Mouse (Mus musculus) forebrain, embryonic 13.5 days (tissue): ENCODE results near the gene Cend1. TPM values are rescaled to one million over a fixed set of nuclear protein-coding genes. Genes with fewer than 3 reads are reported as not detected.
"Not testable (repeated sequence)": the region's sequence is repeated elsewhere in the genome, so short reads cannot be mapped to it uniquely, and the experiment has no call there.

ENCODE experiments used
- ATAC-seq: fragments of 200-750 bp; cut with Nextera tagmentation; 2 replicates; pipeline ENCODE4 v1.8.0; 2017
- H3K27ac ChIP-seq: fragments of 300-500 bp; sonication (generic); 2 replicates; pipeline ENCODE4 v1.5.1; 2015; ENCODE audit warnings: inconsistent platforms, mild to moderate bottlenecking, moderate library complexity
- H3K27me3 ChIP-seq: fragments of 300-500 bp; sonication (generic); 2 replicates; pipeline ENCODE4 v1.6.1; 2015; ENCODE audit warnings: mild to moderate bottlenecking, inconsistent platforms
- H3K36me3 ChIP-seq: fragments of 300-500 bp; sonication (generic); 2 replicates; pipeline ENCODE4 v1.6.1; 2015; ENCODE audit warnings: mild to moderate bottlenecking, inconsistent platforms; ENCODE audit not compliant: poor library complexity, severe bottlenecking
- H3K4me1 ChIP-seq: fragments of 300-500 bp; sonication (generic); 2 replicates; pipeline ENCODE4 v1.6.1; 2015; ENCODE audit warnings: inconsistent platforms
- H3K4me2 ChIP-seq: fragments of 300-500 bp; sonication (generic); 2 replicates; pipeline ENCODE4 v1.6.1; 2015; ENCODE audit warnings: inconsistent platforms, mild to moderate bottlenecking, moderate library complexity
- H3K4me3 ChIP-seq: fragments of 300-500 bp; sonication (generic); 2 replicates; pipeline ENCODE4 v1.5.1; 2015; ENCODE audit warnings: mild to moderate bottlenecking, inconsistent platforms
- H3K9ac ChIP-seq: fragments of 300-500 bp; sonication (generic); 2 replicates; pipeline ENCODE4 v1.6.1; 2015; ENCODE audit warnings: mild to moderate bottlenecking, inconsistent platforms
- H3K9me3 ChIP-seq: fragments of 300-500 bp; sonication (generic); replicated peaks from 2 replicates; pipeline ENCODE4 v1.6.1; 2016; ENCODE audit warnings: inconsistent platforms
- WGBS: fragments of 180-500 bp; shearing (Covaris S2); methylation state at CpG from one replicate; pipeline ENCODE4 v1.1.7; 2015; 5-methylcytosine and 5-hydroxymethylcytosine counted together
- polyA plus RNA-seq: library from polyadenylated mRNA; unstranded; fragments of >200 nt; fragmentation: Nextera tagmentation; extraction: Ambion mirVana; gene quantifications from 2 replicates; pipeline ENCODE4 v1.2.1, GENCODE M21; 2015

Cend1 gene
- polyA plus RNA-seq, 1 experiment from 2014 or later = 27.5 TPM

DNA sequence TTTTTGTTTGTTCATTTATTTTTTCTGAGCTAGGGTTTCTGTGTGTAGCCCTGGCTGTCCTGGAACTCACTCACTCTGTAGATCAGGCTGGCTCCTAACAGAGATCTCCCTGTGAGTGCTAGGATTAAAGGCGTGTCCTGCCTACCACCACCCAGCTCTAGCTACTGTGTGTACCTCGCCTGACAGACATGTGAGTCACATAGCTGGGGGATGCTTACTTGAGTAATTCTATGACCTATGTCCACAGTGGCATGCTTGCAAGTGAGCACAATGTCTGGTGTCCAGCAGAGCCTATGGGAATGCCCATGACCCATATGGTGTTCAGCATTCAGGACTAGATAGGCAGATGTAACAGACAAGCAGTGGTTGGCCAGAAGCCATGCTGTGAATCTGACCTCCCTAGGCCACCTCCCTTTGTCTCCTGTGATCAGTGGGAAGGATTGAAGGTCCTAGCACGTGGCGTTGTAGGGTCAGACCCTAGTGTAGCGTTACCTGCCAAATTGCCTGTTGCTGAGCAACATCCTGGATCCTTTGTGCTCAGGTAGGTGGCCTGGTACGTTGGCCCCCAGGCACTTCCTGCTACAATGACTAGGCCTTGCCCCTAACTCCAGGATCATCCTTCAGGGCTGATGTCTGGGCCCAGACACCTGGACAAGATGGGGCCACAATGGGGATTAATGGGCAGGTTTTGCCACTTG is 13.0 kb downstream of the Cend1 start:
- ATAC-seq = no peak
- H3K27me3 ChIP-seq = peaks cover 3% of the 10 kb centered on the region; the same call in 1 of the 2 replicates
- no peak overlapping the region for H3K4me2 ChIP-seq
- no peak overlapping the region for H3K4me3 ChIP-seq
- 77% methylated on average over 6 of the region's 6 CpGs for WGBS
- no peaks in the 10 kb centered on the region for H3K9me3 ChIP-seq
- H3K4me1 ChIP-seq = peaks cover 15% of the 10 kb centered on the region
- H3K9ac ChIP-seq = 0 out of 2 replicates have a peak overlapping the region, but pooled peaks have one; percentile 2
- H3K27ac ChIP-seq = no peak overlapping the region
- no peaks in the 10 kb centered on the region for H3K36me3 ChIP-seq

DNA sequence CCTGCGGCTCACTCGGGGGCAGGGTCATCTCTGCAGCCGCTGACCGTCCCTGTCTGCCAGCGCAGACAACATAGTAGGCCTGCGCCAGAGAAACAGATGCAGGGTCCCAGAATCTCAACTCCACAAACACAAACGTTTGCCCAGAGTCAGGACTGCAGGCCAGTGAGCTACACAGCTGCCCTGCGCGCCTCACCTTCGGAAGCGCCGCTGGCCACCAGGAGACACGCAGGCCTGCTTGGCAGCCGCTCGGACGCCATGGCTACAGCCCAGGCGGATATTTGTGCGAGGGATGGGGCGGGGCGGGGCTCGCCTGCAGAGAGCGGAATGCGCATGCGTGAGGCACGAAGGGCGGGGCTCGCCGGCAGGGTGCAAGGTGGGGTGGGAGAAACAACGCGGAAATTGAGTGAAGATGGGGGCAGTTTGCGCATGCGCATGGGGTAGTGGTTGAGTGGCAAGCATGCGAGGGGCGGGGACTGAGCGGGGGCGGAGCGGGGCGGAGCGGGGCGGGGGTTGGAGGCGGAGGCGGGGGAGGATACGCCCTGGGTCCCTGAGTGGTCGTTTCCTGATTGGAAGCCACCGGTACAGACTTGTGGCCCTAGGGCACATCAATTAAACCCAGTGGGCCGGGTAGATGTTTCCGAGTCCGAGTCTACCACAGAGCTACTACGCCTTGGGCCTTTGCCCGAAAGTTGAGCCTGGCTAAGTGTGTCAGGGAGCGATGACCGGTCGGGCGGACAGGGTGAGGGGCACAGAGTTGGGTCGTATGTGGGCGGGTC is 15.3 kb downstream of the Cend1 start, which contains the start of gene Gatd1:
Gatd1 (minus strand) TSS at position 328 of the 776 bp plus-strand sequence.
- H3K4me1 ChIP-seq = peaks cover 20% of the 10 kb centered on the region
- ATAC-seq = peak; percentile 89
- under 1% methylated on average over 55 of the region's 56 CpGs for WGBS

DNA sequence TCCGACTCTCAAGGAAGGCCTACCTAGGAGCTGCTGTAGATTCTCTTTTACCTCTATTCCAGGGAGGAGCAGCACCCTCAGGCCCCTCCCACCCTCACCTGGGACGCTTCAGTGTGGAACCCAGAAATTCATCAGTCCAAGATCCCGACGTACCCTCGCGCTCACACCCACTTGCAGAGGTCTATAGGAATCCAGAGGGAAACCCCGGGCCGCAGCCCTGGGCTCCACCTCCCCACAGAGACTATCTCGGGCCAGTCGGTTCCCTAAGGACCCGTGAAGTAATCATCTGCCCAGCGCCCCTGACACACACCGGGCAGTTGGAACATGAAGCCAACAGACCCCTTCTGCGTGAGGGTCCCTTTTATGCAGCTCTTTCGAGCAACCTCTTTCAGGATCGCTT is 16.0 kb downstream of the Cend1 start:
- Histone ChIP-seq H3K9me3 (no peaks in the 10 kb centered on the region), H3K4me3 (peak overlapping the region; percentile 77), H3K4me2 (peak overlapping the region; percentile 96), H3K27ac (peak overlapping the region; percentile 81), H3K36me3 (peaks cover 24% of the 10 kb centered on the region), H3K4me1 (peaks cover 22% of the 10 kb centered on the region), H3K9ac (peak overlapping the region; percentile 91), H3K27me3 (peaks cover 1% of the 10 kb centered on the region; the same call in 1 of the 2 replicates)
- WGBS = 3% methylated on average over 16 of the region's 16 CpGs
- ATAC-seq = no peak

More for the DNA sequence above, 15.3 kb downstream of the Cend1 start, which contains the start of gene Gatd1:
- Histone ChIP-seq H3K4me3 (peak within 1 kb of the TSS; percentile 77), H3K27me3 (peaks cover 3% of the 10 kb centered on the region; the same call in 1 of the 2 replicates), H3K27ac (peak within 1 kb of the TSS; percentile 81), H3K9ac (peak within 1 kb of the TSS; percentile 91), H3K4me2 (peak within 1 kb of the TSS; percentile 96), H3K9me3 (no peaks in the 10 kb centered on the region), H3K36me3 (peaks cover 18% of the 10 kb centered on the region)

DNA sequence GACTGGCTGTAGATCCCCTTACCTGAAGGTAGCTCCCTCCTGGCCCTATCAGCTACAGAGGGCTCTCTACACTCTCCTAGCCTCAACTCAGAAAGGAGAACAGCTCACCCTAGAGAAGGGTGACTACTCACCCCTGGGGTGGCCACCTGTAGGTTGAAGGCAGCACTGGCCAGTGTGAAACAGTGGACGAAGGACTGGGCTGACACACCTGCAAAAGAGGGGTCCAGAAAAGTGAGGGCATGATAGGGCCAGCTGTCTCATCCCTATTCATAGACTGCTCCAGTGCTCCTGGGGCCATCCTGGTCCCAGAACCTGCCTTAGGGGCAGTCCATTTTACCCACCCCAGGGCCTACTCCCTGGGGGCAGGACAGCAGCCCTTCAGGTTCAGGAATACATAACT is 17.6 kb downstream of the Cend1 start:
- H3K4me1 ChIP-seq = peaks cover 22% of the 10 kb centered on the region
- no peak overlapping the region for H3K4me3 ChIP-seq
- no peak overlapping the region for H3K27ac ChIP-seq
- H3K27me3 ChIP-seq = no peaks in the 10 kb centered on the region
- H3K36me3 ChIP-seq = peaks cover 35% of the 10 kb centered on the region
- WGBS = 100% methylated on average over 1 of the region's 1 CpGs
- H3K9me3 ChIP-seq = 0 out of 2 replicates have a peak, but pooled peaks cover 2% of the 10 kb centered on the region
- H3K9ac ChIP-seq = no peak overlapping the region
- ATAC-seq = no peak
- no peak overlapping the region for H3K4me2 ChIP-seq

DNA sequence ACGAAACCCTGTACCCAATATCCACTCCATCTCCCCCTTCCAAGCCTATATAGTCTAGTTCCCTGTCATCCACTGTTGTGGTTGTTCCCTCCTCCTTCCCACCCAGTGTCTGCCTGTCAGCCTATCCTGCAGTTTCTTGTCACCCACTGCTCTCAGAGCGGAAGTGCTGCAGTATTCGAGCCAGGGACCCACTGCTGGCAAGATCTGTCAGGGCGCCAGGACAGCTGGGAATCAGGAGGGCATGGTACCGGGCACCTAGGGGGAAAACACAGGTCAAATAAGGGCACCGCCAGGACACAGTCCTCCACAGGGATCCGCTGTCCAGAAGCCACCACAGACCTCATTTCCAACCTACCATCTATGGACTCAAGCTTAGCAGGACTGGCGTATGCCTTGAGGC is 18.7 kb downstream of the Cend1 start:
- Histone ChIP-seq H3K27ac (no peak overlapping the region), H3K9ac (no peak overlapping the region; the same call in 1 of the 2 replicates), H3K4me3 (no peak overlapping the region), H3K27me3 (no peaks in the 10 kb centered on the region), H3K4me1 (peaks cover 22% of the 10 kb centered on the region), H3K36me3 (peaks cover 42% of the 10 kb centered on the region), H3K9me3 (0 out of 2 replicates have a peak, but pooled peaks cover 2% of the 10 kb centered on the region), H3K4me2 (no peak overlapping the region)
- no peak for ATAC-seq
- 89% methylated on average over 8 of the region's 8 CpGs for WGBS

DNA sequence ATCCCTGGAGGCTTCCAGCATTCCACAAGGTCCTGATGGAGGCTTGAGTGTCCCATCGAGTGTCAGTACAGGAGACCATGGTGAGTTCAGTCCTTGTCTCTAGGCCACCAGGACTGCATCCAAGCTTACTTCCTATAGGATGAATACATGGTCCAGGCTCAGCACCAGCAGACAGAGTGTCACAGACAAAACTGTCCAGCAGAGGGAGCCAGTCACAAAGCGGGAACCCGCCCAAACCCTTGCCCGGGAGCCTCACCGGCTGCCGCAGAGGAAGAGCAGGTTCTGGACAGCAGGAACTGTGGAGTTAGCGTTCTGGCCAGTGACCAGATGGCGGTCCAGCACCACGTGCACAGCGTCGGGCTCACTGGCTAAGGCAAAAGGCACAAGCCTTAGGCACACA is 20.5 kb downstream of the Cend1 start:
- Histone ChIP-seq H3K9ac (peak overlapping the region; percentile 41; the same call in 1 of the 2 replicates), H3K4me1 (peaks cover 16% of the 10 kb centered on the region), H3K36me3 (peaks cover 47% of the 10 kb centered on the region), H3K9me3 (0 out of 2 replicates have a peak, but pooled peaks cover 2% of the 10 kb centered on the region), H3K4me3 (no peak overlapping the region), H3K4me2 (0 out of 2 replicates have a peak overlapping the region, but pooled peaks have one; percentile 17), H3K27ac (no peak overlapping the region), H3K27me3 (no peaks in the 10 kb centered on the region)
- peak; percentile 71 for ATAC-seq
- 7% methylated on average over 11 of the region's 11 CpGs for WGBS

DNA sequence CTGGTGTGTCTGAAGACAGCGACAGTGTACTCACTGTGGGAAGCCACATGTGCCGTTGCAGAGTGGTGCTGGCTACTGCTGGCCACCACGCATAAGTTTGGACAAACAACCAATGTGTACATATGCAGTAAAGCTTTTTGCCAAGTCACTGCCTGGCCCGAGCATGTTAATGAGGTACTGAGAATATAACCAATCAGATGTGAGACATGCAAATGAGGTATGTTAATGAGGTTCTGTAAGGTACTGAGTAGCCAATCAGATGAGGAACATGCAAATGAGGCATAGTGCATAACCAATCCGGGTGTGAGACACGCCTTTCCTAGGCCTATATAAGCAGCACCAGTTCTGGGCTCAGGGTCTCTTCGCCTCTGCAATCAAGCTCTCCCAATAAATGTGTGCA is 21.6 kb downstream of the Cend1 start:
- H3K4me1 ChIP-seq, H3K4me3 ChIP-seq, H3K9me3 ChIP-seq, H3K4me2 ChIP-seq, H3K9ac ChIP-seq, ATAC-seq, H3K27me3 ChIP-seq, H3K27ac ChIP-seq: not testable (repeated sequence)
- peaks cover 57% of the 10 kb centered on the region for H3K36me3 ChIP-seq
- 97% methylated on average over 7 of the region's 7 CpGs for WGBS

DNA sequence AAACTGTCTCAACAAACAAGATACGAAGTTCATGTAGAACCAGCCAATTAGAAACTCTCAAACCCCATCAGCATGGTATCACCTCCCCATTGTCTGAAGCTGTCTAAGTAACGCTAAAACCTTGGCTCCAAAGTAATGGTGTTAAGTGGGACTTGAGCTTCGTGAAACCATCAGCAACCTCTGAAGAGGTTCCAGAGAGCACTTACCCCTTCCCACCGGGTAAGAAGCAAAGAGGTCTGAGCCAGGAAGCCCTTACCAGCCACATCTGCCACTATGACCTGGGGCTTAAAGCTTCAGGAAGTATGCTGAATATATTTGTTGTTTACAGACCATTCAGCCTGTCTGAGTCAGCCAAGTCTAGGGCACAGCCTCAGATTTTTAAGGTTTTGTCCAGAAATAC is 23.8 kb downstream of the Cend1 start:
- Histone ChIP-seq H3K27me3 (no peaks in the 10 kb centered on the region), H3K9me3 (0 out of 2 replicates have a peak, but pooled peaks cover 2% of the 10 kb centered on the region), H3K4me2 (no peak overlapping the region), H3K9ac (no peak overlapping the region), H3K36me3 (peaks cover 76% of the 10 kb centered on the region), H3K4me3 (no peak overlapping the region), H3K4me1 (peaks cover 6% of the 10 kb centered on the region), H3K27ac (no peak overlapping the region)
- ATAC-seq = no peak
- WGBS = 82% methylated on average over 4 of the region's 4 CpGs

DNA sequence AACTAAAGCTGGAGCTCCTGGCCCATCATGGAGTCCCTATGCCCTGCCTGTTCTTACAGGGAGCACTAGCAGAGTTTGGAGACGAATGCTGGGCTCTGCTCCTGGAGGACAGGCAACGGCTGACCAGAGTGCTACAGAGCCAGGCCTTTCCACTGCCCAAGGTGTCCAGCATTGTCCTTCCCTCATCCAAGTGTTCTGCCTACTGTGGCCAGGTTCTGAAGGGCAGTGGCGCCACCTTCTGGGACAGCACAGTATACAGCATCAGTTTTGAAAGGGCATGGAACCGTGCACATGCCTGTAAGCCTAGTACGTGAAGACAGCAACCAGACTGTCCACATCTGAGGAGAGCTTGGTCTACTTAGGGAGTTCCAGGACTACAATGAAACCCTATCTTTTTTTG is 26.0 kb downstream of the Cend1 start:
- Histone ChIP-seq H3K36me3 (peaks cover 76% of the 10 kb centered on the region), H3K4me3 (no peak overlapping the region), H3K4me2 (no peak overlapping the region), H3K9me3 (0 out of 2 replicates have a peak, but pooled peaks cover 2% of the 10 kb centered on the region), H3K9ac (no peak overlapping the region), H3K27me3 (no peaks in the 10 kb centered on the region), H3K4me1 (no peaks in the 10 kb centered on the region), H3K27ac (no peak overlapping the region)
- ATAC-seq = peak; percentile 59; the same call in 1 of the 2 replicates
- 44% methylated on average over 5 of the region's 5 CpGs for WGBS

DNA sequence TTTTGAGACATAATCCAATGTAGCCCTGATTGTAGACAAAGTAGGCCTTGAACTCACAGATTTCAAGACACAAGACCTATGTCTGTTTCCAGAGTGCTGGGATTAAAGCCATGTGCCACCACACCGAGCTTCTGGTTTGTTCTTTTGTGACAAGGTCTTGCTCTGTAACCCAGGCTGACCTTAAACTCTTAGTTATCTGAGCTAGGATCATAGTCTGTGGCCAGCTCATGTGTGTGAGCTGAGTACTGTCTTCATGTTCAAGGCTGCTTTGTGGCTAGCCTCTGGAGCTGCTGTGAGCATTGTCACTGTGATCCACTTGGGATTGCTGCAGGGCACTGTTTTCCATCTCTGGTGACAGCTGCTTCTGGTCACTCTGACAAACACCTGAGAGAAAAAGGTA is 33.9 kb downstream of the Cend1 start:
- ATAC-seq = no peak
- Histone ChIP-seq H3K4me3 (no peak overlapping the region), H3K4me1 (peaks cover 14% of the 10 kb centered on the region), H3K27me3 (0 out of 2 replicates have a peak, but pooled peaks cover 3% of the 10 kb centered on the region), H3K36me3 (peaks cover 46% of the 10 kb centered on the region), H3K9me3 (no peaks in the 10 kb centered on the region), H3K27ac (no peak overlapping the region), H3K9ac (no peak overlapping the region), H3K4me2 (no peak overlapping the region)
- 83% methylated on average over 1 of the region's 1 CpGs for WGBS

DNA sequence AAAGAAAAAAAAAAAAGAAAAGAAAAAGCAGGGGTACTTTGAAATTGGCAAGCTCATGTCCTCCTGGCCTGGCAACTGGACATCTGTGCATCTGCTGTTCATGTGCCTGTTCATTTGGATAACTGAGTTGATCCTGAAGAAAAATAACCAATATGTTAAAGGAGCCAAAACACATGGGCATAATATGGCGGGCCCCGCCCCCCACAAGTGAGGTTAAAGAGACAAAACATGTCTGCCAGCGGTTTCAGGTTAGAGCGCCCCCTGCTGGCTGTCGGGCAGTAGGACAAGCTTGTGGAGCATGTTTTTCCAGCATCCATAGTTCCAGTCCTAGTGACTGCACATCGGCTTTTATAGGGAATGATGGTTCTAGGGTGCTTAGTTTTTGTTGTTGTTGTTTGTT is 34.5 kb downstream of the Cend1 start:
- ATAC-seq = no peak
- no peaks in the 10 kb centered on the region for H3K9me3 ChIP-seq

DNA sequence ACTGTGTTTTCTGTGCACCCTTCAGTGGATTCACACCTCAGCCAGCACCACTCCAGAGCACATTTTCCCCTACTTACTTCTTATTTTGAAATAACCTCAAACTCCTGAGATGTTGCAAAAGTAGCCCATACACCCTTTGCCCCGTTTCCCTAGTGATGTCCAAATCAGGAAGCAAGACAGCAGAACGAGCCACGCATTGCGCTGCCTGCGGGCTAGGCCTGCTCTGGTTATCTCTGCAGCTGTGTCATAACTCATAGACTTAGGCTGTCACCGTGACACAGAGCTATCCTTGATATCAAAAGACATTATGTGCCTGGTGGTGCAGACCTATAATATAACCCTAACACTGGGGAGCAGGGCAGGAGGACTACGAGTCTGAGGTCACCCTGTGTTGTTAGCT is 35.1 kb downstream of the Cend1 start:
- H3K27ac ChIP-seq = no peak overlapping the region
- ATAC-seq = no peak
- H3K4me1 ChIP-seq = peaks cover 14% of the 10 kb centered on the region
- no peak overlapping the region for H3K4me2 ChIP-seq
- H3K4me3 ChIP-seq = no peak overlapping the region
- no peaks in the 10 kb centered on the region for H3K9me3 ChIP-seq
- H3K9ac ChIP-seq = no peak overlapping the region
- H3K27me3 ChIP-seq = peaks cover 10% of the 10 kb centered on the region
- H3K36me3 ChIP-seq = peaks cover 35% of the 10 kb centered on the region
- WGBS = 94% methylated on average over 7 of the region's 7 CpGs

More for the DNA sequence above, 34.5 kb downstream of the Cend1 start:
- 12% methylated on average over 6 of the region's 6 CpGs for WGBS
- no peak overlapping the region for H3K4me2 ChIP-seq
- H3K27ac ChIP-seq = no peak overlapping the region
- H3K4me1 ChIP-seq = peaks cover 14% of the 10 kb centered on the region
- H3K4me3 ChIP-seq = no peak overlapping the region
- peaks cover 5% of the 10 kb centered on the region; the same call in 1 of the 2 replicates for H3K27me3 ChIP-seq
- H3K9ac ChIP-seq = no peak overlapping the region
- H3K36me3 ChIP-seq = peaks cover 40% of the 10 kb centered on the region
